22 mouse cellular contexts compared by ENCODE assay signal in the genomic region with DNA sequence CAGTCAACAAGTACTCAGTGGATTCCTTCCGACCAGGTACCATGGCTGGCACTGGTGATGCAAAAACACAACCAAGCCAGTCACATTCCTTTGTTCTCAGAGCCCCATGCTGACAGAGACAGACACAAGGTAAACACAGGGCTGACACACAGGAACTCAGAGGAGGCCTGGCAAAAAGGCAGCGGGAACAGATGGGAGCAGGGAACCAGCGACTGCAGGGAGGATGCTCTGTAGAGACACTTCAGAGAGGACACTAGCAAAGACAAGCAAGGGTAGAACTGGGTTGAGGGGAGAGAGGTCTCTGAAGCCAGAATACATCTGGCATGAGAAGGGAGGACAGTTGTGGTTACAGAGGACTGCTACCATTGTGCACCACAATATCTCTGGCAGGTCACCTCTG.
DNase-seq lines count a peak whose midpoint lies in the region; ATAC-seq and TF ChIP-seq lines count a peak whose summit lies in the region.
"Had no signal": no experiment of that assay in that cellular context is flagged by ENCODE, and none has a peak within 500 bp of the region (broad histone marks: within the 10 kb centered on the region; RNA-seq: fewer than 3 reads in every experiment).

No protein-coding gene starts in this region.

- no peak overlapping the region for H3K4me2 ChIP-seq in embryonic facial prominence, embryonic 14.5 days (ENCODE audit: low read depth, low read length)
- no peak overlapping the region for H3K4me2 ChIP-seq in midbrain, embryonic 11.5 days
- H3K4me2 ChIP-seq in midbrain, postnatal 0 days (ENCODE audit: low read depth, low read length, poor library complexity, severe bottlenecking): no peak overlapping the region
- H3K4me2 ChIP-seq: embryonic facial prominence, embryonic 13.5 days; forebrain, embryonic 13.5 days; liver, embryonic 15.5 days; lung, embryonic 15.5 days; midbrain, embryonic 12.5 days had no signal

- H3K9ac ChIP-seq in embryonic facial prominence, embryonic 14.5 days (ENCODE audit: low read depth, low read length): no peak overlapping the region
- no peak overlapping the region for H3K9ac ChIP-seq in midbrain, embryonic 11.5 days (ENCODE audit: low read length)
- no peak overlapping the region for H3K9ac ChIP-seq in midbrain, postnatal 0 days (replicated peaks; ENCODE audit: low read length, poor library complexity, severe bottlenecking)
- H3K9ac ChIP-seq: embryonic facial prominence, embryonic 13.5 days; forebrain, embryonic 13.5 days; liver, embryonic 15.5 days; lung, embryonic 15.5 days; midbrain, embryonic 12.5 days had no signal

- DNase-seq in embryonic facial prominence, embryonic 14.5 days (ENCODE audit: low spot score): no peak
- no peak for DNase-seq in embryonic facial prominence, embryonic 10.5 days (ENCODE audit: low spot score)
- DNase-seq in midbrain, embryonic 11.5 days (ENCODE audit: low spot score, missing footprints): peak; percentile 80
- no peak for DNase-seq in midbrain, postnatal 0 days (ENCODE audit: low spot score)
- DNase-seq in cerebellum, adult 9-11 months: peak; percentile 96
- no peak for DNase-seq in lung, postnatal 25 days (ENCODE audit: low spot score)
- no peak for DNase-seq in thymus, postnatal 4 days
- DNase-seq: adrenal gland, postnatal 36 days; kidney, postnatal 36 days; liver had no signal

- H3K36me3 ChIP-seq in embryonic facial prominence, embryonic 14.5 days (ENCODE audit: control insufficient read depth, insufficient read depth, low read length): no peaks in the 10 kb centered on the region
- H3K36me3 ChIP-seq in embryonic facial prominence, embryonic 10.5 days (replicated peaks): no peaks in the 10 kb centered on the region
- no peaks in the 10 kb centered on the region for H3K36me3 ChIP-seq in midbrain, embryonic 11.5 days (ENCODE audit: control insufficient read depth, insufficient read depth, low read length)
- no peaks in the 10 kb centered on the region for H3K36me3 ChIP-seq in midbrain, postnatal 0 days (ENCODE audit: insufficient read depth, low read length)
- H3K36me3 ChIP-seq: embryonic facial prominence, embryonic 13.5 days; heart, embryonic 10.5 days; limb, embryonic 10.5 days; liver, embryonic 15.5 days; lung, embryonic 15.5 days; midbrain, embryonic 12.5 days had no signal

- no peak overlapping the region for H3K4me3 ChIP-seq in embryonic facial prominence, embryonic 14.5 days (ENCODE audit: low read depth, low read length)
- no peak overlapping the region for H3K4me3 ChIP-seq in embryonic facial prominence, embryonic 10.5 days
- H3K4me3 ChIP-seq in midbrain, embryonic 11.5 days (ENCODE audit: low read depth, low read length): no peak overlapping the region
- H3K4me3 ChIP-seq in midbrain, postnatal 0 days (ENCODE audit: low read depth, low read length): no peak overlapping the region
- H3K4me3 ChIP-seq: embryonic facial prominence, embryonic 13.5 days; forebrain, embryonic 13.5 days; heart, embryonic 10.5 days; left cerebral cortex, adult 2 months; limb, embryonic 10.5 days; liver, embryonic 15.5 days; lung, embryonic 15.5 days; midbrain, embryonic 12.5 days had no signal

- WGBS in embryonic facial prominence, embryonic 14.5 days: 46% methylated on average over 3 of the region's 3 CpGs
- WGBS in embryonic facial prominence, embryonic 10.5 days: 42% methylated on average over 3 of the region's 3 CpGs
- 35% methylated on average over 3 of the region's 3 CpGs for WGBS in midbrain, embryonic 11.5 days
- WGBS in midbrain, postnatal 0 days: 54% methylated on average over 3 of the region's 3 CpGs

- no peak for TF ChIP-seq CTCF in midbrain, postnatal 0 days (IDR thresholded peaks at IDR 0.05)

- peaks cover 21% of the 10 kb centered on the region; the same call in 1 of the 2 replicates for H3K4me1 ChIP-seq in embryonic facial prominence, embryonic 14.5 days (ENCODE audit: control insufficient read depth, insufficient read depth, low read length)
- H3K4me1 ChIP-seq in embryonic facial prominence, embryonic 10.5 days: peaks cover 21% of the 10 kb centered on the region; the same call in 1 of the 2 replicates
- H3K4me1 ChIP-seq in midbrain, embryonic 11.5 days (ENCODE audit: control insufficient read depth, insufficient read depth, low read length): no peaks in the 10 kb centered on the region
- H3K4me1 ChIP-seq in midbrain, postnatal 0 days (ENCODE audit: insufficient read depth, low read length): no peaks in the 10 kb centered on the region
- H3K4me1 ChIP-seq: heart, embryonic 10.5 days; liver, embryonic 15.5 days had no signal

- no peak for ATAC-seq in embryonic facial prominence, embryonic 14.5 days (ENCODE audit: low read depth)
- ATAC-seq in midbrain, embryonic 11.5 days (ENCODE audit: low FRiP score): no peak
- no peak for ATAC-seq in midbrain, postnatal 0 days (ENCODE audit: low FRiP score)
- ATAC-seq: CD4-positive, CD25-positive, alpha-beta regulatory T cell, adult 4 months; forebrain, embryonic 13.5 days; hindbrain, postnatal 0 days; intestine, postnatal 0 days had no signal

- H3K27ac ChIP-seq in embryonic facial prominence, embryonic 14.5 days (replicated peaks; ENCODE audit: low read depth, low read length): peak overlapping the region; percentile 34; the same call in 1 of the 2 replicates
- H3K27ac ChIP-seq in embryonic facial prominence, embryonic 10.5 days (replicated peaks): no peak overlapping the region
- no peak overlapping the region for H3K27ac ChIP-seq in midbrain, embryonic 11.5 days (ENCODE audit: low read depth, low read length)
- H3K27ac ChIP-seq in midbrain, postnatal 0 days (ENCODE audit: low read depth, low read length): no peak overlapping the region
- H3K27ac ChIP-seq: embryonic facial prominence, embryonic 13.5 days; forebrain, embryonic 13.5 days; heart, embryonic 10.5 days; hindbrain, postnatal 0 days; left cerebral cortex, adult 2 months; limb, embryonic 10.5 days; liver, embryonic 15.5 days; lung, embryonic 15.5 days; macrophage; midbrain, embryonic 12.5 days had no signal

- H3K9me3 ChIP-seq in embryonic facial prominence, embryonic 14.5 days (ENCODE audit: control insufficient read depth, low read length): peaks cover 4% of the 10 kb centered on the region; the same call in 1 of the 2 replicates
- H3K9me3 ChIP-seq in embryonic facial prominence, embryonic 10.5 days: peaks cover 3% of the 10 kb centered on the region; the same call in 1 of the 2 replicates
- H3K9me3 ChIP-seq in midbrain, embryonic 11.5 days (ENCODE audit: control insufficient read depth, low read length): no peaks in the 10 kb centered on the region
- H3K9me3 ChIP-seq in midbrain, postnatal 0 days (ENCODE audit: low read length): no peaks in the 10 kb centered on the region
- H3K9me3 ChIP-seq: embryonic facial prominence, embryonic 13.5 days; forebrain, embryonic 13.5 days; heart, embryonic 10.5 days; limb, embryonic 10.5 days; liver, embryonic 15.5 days; lung, embryonic 15.5 days had no signal

- no peaks in the 10 kb centered on the region for H3K27me3 ChIP-seq in embryonic facial prominence, embryonic 14.5 days (replicated peaks; ENCODE audit: control insufficient read depth, insufficient read depth, low read length)
- H3K27me3 ChIP-seq in embryonic facial prominence, embryonic 10.5 days (replicated peaks; ENCODE audit: low read depth, poor library complexity, severe bottlenecking): no peaks in the 10 kb centered on the region
- no peaks in the 10 kb centered on the region for H3K27me3 ChIP-seq in midbrain, embryonic 11.5 days (ENCODE audit: control insufficient read depth, insufficient read depth, low read length)
- H3K27me3 ChIP-seq in midbrain, postnatal 0 days (ENCODE audit: insufficient read depth, low read length): no peaks in the 10 kb centered on the region
- H3K27me3 ChIP-seq: embryonic facial prominence, embryonic 13.5 days; forebrain, embryonic 13.5 days; liver, embryonic 15.5 days; lung, embryonic 15.5 days; midbrain, embryonic 12.5 days had no signal

Comparison
In these comparisons a context has a peak if more than half of its experiments do, and no peak if none do; other contexts are left out.
1. DNase-seq: peak in midbrain, embryonic 11.5 days (single experiment) and cerebellum, adult 9-11 months (single experiment); none in embryonic facial prominence, embryonic 14.5 days (single experiment), embryonic facial prominence, embryonic 10.5 days (single experiment), midbrain, postnatal 0 days (single experiment), lung, postnatal 25 days (single experiment) and thymus, postnatal 4 days (single experiment).